Mouse (Mus musculus) MN1 (cell line): ENCODE data around the gene Large2.
A peak's percentile ranks its signal among the peaks of the same experiment; 100 is the strongest.
"Not testable (repeated sequence)": the region's sequence is repeated elsewhere in the genome, so short reads cannot be mapped to it uniquely, and the experiment has no call there.

ENCODE experiments used
- DNase-seq: peaks from one replicate; pipeline ENCODE4 v3.0.0-alpha.2; 2016; ENCODE audit warnings: low spot score

Gene Large2

GRCm38 (mm10) chr2:92374514-92374913 lies at the start of gene Large2, which contains the start of gene Pex16:
Gene Large2, minus strand, starts transcription at chr2:92374869.
Gene Pex16, plus strand, starts transcription at chr2:92374676.
- DNase-seq: no peak

GRCm38 (mm10) chr2:92423702-92424461 lies 49.2 kb upstream of the Large2 start:
- DNase-seq: peak; percentile 85

- no peak for DNase-seq
Observed at GRCm38 (mm10) chr2:92423156-92423555, 48.5 kb upstream of the Large2 start.

GRCm38 (mm10) chr2:92422388-92423135 lies 47.9 kb upstream of the Large2 start:
- peak; percentile 57 for DNase-seq

- peak; percentile 47 for DNase-seq
Observed at GRCm38 (mm10) chr2:92421723-92422387, 47.2 kb upstream of the Large2 start.

- DNase-seq: no peak
Observed at GRCm38 (mm10) chr2:92411705-92412104, 37.0 kb upstream of the Large2 start.

GRCm38 (mm10) chr2:92408309-92409045 lies 33.8 kb upstream of the Large2 start:
- no peak for DNase-seq

- peak; percentile 74 for DNase-seq
Observed at GRCm38 (mm10) chr2:92405687-92406086, 31.0 kb upstream of the Large2 start.

GRCm38 (mm10) chr2:92404737-92405136 lies 30.1 kb upstream of the Large2 start:
- no peak for DNase-seq

- no peak for DNase-seq
Observed at GRCm38 (mm10) chr2:92403776-92404319, 29.2 kb upstream of the Large2 start.

GRCm38 (mm10) chr2:92402591-92403326 lies 28.1 kb upstream of the Large2 start:
- DNase-seq: peak; percentile 43

- peak; percentile 26 for DNase-seq
Observed at GRCm38 (mm10) chr2:92401091-92401561, 26.5 kb upstream of the Large2 start, which contains the start of gene Mapk8ip1. Gene Mapk8ip1, minus strand, starts transcription at chr2:92401263.

GRCm38 (mm10) chr2:92400682-92401081 lies 26.0 kb upstream of the Large2 start:
- DNase-seq: no peak

GRCm38 (mm10) chr2:92399877-92400276 lies 25.2 kb upstream of the Large2 start:
- DNase-seq: not testable (repeated sequence)

- DNase-seq: no peak
Observed at GRCm38 (mm10) chr2:92397436-92397835, 22.8 kb upstream of the Large2 start.

GRCm38 (mm10) chr2:92395535-92395934 lies 20.9 kb upstream of the Large2 start:
- no peak for DNase-seq

- peak; percentile 74 for DNase-seq
Observed at GRCm38 (mm10) chr2:92392318-92393264, 17.9 kb upstream of the Large2 start.

GRCm38 (mm10) chr2:92391703-92392317 lies 17.1 kb upstream of the Large2 start:
- DNase-seq: no peak

GRCm38 (mm10) chr2:92391116-92391515 lies 16.4 kb upstream of the Large2 start:
- DNase-seq: no peak
